Mouse (Mus musculus) testis, adult 2 months (tissue): Measurements from ENCODE around the gene Tbc1d8.

Experiments
- CTCF ChIP-seq: fragments of 200-500 bp; IDR thresholded peaks from 2 replicates; pipeline ENCODE4 v1.5.1; 2012; ENCODE audit warnings: low read depth, mild to moderate bottlenecking, inconsistent platforms, low read length, moderate library complexity; ENCODE audit not compliant: control insufficient read depth, insufficient read depth, insufficient replicate concordance
- POLR2A ChIP-seq: fragments of 200-500 bp; IDR thresholded peaks from 2 replicates; pipeline ENCODE4 v1.6.1; 2012; ENCODE audit warnings: low read depth, mild to moderate bottlenecking, inconsistent platforms, low read length, moderate library complexity; ENCODE audit not compliant: control insufficient read depth

GRCm38 (mm10) chr1:39374231-39374809 is 104.2 kb downstream of the Tbc1d8 start:
- TF ChIP-seq CTCF = no peak
- no peak for TF ChIP-seq POLR2A
